Mouse (Mus musculus): Measurements from ENCODE around the gene Adcy1. TPM values are rescaled to one million over a fixed set of nuclear protein-coding genes. Genes with fewer than 3 reads are reported as not detected.

The Adcy1 gene
- polyA plus RNA-seq, 1 experiment from 2014 or later, result 1.1 TPM

Other genes starting within 250 kb of the Adcy1 start
- not detected in 2 replicates for gene Gm11983, start 225.8 kb upstream of the Adcy1 start, polyA plus RNA-seq (2015; fragmentation: Nextera tagmentation; extraction: Ambion mirVana)
- gene Gm11985, start 125.1 kb downstream of the Adcy1 start, polyA plus RNA-seq (2015; fragmentation: Nextera tagmentation; extraction: Ambion mirVana), result 0.19 TPM in 1 of 2 replicates, not detected in the other
- gene Igfbp1, start 134.3 kb downstream of the Adcy1 start, polyA plus RNA-seq (2015; fragmentation: Nextera tagmentation; extraction: Ambion mirVana), result 2.3 and 3.6 TPM in 2 replicates
- gene Igfbp3, start 150.4 kb downstream of the Adcy1 start, polyA plus RNA-seq (2015; fragmentation: Nextera tagmentation; extraction: Ambion mirVana), result 152 and 164 TPM in 2 replicates

Measured in limb, embryonic 13.5 days (tissue).